Mouse (Mus musculus): ENCODE results near the gene Tsr3. TPM values are rescaled to one million over a fixed set of nuclear protein-coding genes. Genes with fewer than 3 reads are reported as not detected.

Gene Tsr3
- polyA plus RNA-seq, 1 experiment = 25.2 TPM

DNA sequence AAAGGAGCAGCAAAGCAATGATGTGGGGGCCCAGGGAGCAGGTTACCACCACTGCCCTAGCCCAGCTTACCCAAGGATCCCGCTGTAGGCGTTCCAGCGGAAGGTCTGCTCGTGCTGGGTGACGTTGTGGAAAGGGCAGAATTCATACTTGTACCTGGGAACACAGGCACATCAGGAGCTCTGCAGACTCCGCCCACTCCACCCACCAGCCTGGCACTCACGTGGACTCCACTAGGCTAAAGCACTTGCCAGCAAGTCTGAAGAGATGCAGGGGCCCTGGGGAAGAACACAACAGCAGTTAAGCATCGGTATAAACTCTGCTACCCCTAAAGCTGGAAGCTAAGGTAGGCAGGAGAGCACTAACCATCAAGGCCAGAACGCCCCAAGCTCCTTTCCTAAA is 4.3 kb upstream of the Tsr3 start:
- H3K4me1 ChIP-seq (ENCODE audit: control insufficient read depth, insufficient read depth, low read length) = no peaks in the 10 kb centered on the region
- H3K27me3 ChIP-seq (ENCODE audit: control insufficient read depth, insufficient read depth, low read length, poor library complexity, severe bottlenecking) = no peaks in the 10 kb centered on the region
- TF ChIP-seq POLR2A (IDR thresholded peaks at IDR 0.05; ENCODE audit: insufficient read depth, low read length) (no peak), EP300 (IDR thresholded peaks at IDR 0.05; ENCODE audit: insufficient read depth, low read depth, low read length) (no peak), CTCF (IDR thresholded peaks at IDR 0.05; ENCODE audit: low read depth, low read length) (no peak)
- H3K9ac ChIP-seq (ENCODE audit: low read depth, poor library complexity, severe bottlenecking) = no peak overlapping the region
- no peak overlapping the region for H3K27ac ChIP-seq (ENCODE audit: insufficient read depth, low read length)
- no peak overlapping the region for H3K4me3 ChIP-seq (ENCODE audit: low read depth, low read length)
- H3K36me3 ChIP-seq (ENCODE audit: control insufficient read depth, insufficient read depth, low read length, poor library complexity, severe bottlenecking) = peaks cover 11% of the 10 kb centered on the region; the same call in 1 of the 2 replicates
- no peaks in the 10 kb centered on the region for H3K9me3 ChIP-seq (replicated peaks; ENCODE audit: control insufficient read depth, insufficient read depth, low read length, poor library complexity, severe bottlenecking)

DNA sequence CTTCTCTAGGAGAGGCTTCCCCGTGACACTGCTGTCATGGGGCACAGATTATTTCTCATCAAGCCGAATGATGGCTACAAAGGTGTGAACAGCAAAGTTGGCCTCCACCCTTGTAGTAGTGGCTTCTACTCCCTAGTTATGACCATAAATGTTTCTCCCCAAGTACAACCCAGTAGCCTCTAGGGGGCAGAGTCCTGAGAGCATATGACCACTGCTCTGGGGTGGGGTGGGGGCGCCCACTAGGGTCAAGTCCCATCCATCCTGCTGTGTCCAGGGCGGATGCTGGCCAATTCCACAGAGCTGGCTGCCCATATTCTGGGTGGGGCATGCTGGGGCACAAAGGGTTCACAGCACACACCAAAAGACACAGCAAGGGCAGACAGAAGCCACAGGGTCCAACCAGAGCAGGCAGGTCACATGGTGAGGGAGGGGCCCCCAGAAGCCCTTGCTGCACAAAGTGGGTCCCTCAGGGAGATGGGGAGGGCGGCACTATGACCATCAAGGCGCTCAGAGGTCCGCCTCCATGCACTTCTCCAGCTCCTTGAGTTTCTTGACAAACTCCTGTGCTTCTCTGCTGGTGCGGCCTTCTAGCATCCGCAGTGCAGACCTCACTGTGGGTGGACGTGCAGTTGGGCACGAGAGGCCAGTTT is 3.3 kb downstream of the Tsr3 start:
- Histone ChIP-seq H3K9me3 (replicated peaks; ENCODE audit: control insufficient read depth, insufficient read depth, low read length, poor library complexity, severe bottlenecking) (no peaks in the 10 kb centered on the region), H3K27ac (ENCODE audit: insufficient read depth, low read length) (no peak overlapping the region), H3K9ac (ENCODE audit: low read depth, poor library complexity, severe bottlenecking) (peak overlapping the region; percentile 14; the same call in 1 of the 2 replicates), H3K4me1 (ENCODE audit: control insufficient read depth, insufficient read depth, low read length) (peaks cover 2% of the 10 kb centered on the region), H3K36me3 (ENCODE audit: control insufficient read depth, insufficient read depth, low read length, poor library complexity, severe bottlenecking) (0 out of 2 replicates have a peak, but pooled peaks cover 3% of the 10 kb centered on the region), H3K4me3 (ENCODE audit: low read depth, low read length) (peak overlapping the region; percentile 37), H3K27me3 (ENCODE audit: control insufficient read depth, insufficient read depth, low read length, poor library complexity, severe bottlenecking) (no peaks in the 10 kb centered on the region)
- TF ChIP-seq EP300 (IDR thresholded peaks at IDR 0.05; ENCODE audit: insufficient read depth, low read depth, low read length) (no peak), POLR2A (IDR thresholded peaks at IDR 0.05; ENCODE audit: insufficient read depth, low read length) (no peak), CTCF (IDR thresholded peaks at IDR 0.05; ENCODE audit: low read depth, low read length) (peak; percentile 47)

DNA sequence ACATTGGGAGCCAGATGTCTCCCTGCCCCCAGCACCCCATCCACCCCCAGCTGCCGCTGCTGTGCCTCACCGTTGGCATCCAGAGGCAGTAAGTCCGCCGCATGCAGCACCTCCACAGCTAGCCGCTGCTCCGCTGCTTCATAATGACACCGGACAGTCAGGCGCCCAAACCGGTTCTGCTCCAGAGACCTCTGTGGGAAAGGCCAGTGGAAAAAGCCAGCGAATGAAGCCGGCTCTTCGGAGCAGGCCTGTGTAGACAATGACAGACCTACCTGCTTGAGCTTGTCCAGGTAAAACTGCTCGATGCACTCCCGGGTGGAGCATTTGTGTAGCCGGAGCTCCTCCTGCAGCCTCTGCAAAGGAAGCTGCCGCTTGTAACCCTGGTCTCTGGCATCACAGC is 4.3 kb downstream of the Tsr3 start:
- H3K27me3 ChIP-seq (ENCODE audit: control insufficient read depth, insufficient read depth, low read length, poor library complexity, severe bottlenecking) = no peaks in the 10 kb centered on the region
- H3K4me1 ChIP-seq (ENCODE audit: control insufficient read depth, insufficient read depth, low read length) = peaks cover 2% of the 10 kb centered on the region
- no peak overlapping the region for H3K27ac ChIP-seq (ENCODE audit: insufficient read depth, low read length)
- no peaks in the 10 kb centered on the region for H3K9me3 ChIP-seq (replicated peaks; ENCODE audit: control insufficient read depth, insufficient read depth, low read length, poor library complexity, severe bottlenecking)
- peak overlapping the region; percentile 14 for H3K9ac ChIP-seq (ENCODE audit: low read depth, poor library complexity, severe bottlenecking)
- TF ChIP-seq EP300 (IDR thresholded peaks at IDR 0.05; ENCODE audit: insufficient read depth, low read depth, low read length) (no peak), POLR2A (IDR thresholded peaks at IDR 0.05; ENCODE audit: insufficient read depth, low read length) (no peak), CTCF (IDR thresholded peaks at IDR 0.05; ENCODE audit: low read depth, low read length) (no peak)
- H3K36me3 ChIP-seq (ENCODE audit: control insufficient read depth, insufficient read depth, low read length, poor library complexity, severe bottlenecking) = 0 out of 2 replicates have a peak, but pooled peaks cover 3% of the 10 kb centered on the region
- H3K4me3 ChIP-seq (ENCODE audit: low read depth, low read length) = peak overlapping the region; percentile 37; the same call in 1 of the 2 replicates

DNA sequence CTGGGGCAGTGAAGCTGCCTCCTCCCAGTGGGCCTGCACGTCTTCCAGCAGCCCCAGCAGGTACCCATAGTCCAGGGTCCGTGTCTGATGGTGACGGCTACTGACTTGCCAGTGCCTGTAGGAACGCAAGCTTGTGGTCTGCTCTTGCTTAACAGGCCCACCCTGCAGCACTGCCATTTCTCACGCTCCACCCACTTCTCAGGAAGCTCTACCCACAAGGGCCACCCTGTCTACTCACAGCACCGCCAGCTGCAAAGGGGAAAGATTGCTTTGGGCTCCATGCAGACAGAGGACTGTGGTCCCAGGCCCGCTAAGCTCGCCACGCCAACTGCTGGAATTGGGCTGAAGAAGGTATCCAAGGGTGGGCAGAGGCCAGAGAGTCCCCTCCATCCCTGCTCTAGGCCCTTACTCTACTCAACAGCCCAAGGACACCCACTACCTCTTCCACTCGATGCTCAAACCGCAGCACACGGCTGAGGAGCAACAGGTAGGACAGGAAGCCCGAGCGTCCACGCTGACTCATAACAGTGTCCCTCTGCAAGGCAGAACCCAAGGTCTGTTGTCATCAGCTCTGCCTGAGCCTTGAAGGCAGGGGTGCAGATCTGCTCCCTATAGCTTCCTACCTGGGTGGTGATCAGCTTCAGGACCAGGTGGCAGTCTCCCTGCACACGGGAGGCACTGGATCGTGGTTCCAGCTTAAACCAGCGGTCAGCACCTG is 8.2 kb downstream of the Tsr3 start:
- Histone ChIP-seq H3K4me1 (ENCODE audit: control insufficient read depth, insufficient read depth, low read length) (no peaks in the 10 kb centered on the region), H3K4me3 (ENCODE audit: low read depth, low read length) (no peak overlapping the region), H3K27ac (ENCODE audit: insufficient read depth, low read length) (no peak overlapping the region), H3K9me3 (replicated peaks; ENCODE audit: control insufficient read depth, insufficient read depth, low read length, poor library complexity, severe bottlenecking) (no peaks in the 10 kb centered on the region), H3K27me3 (ENCODE audit: control insufficient read depth, insufficient read depth, low read length, poor library complexity, severe bottlenecking) (no peaks in the 10 kb centered on the region), H3K36me3 (ENCODE audit: control insufficient read depth, insufficient read depth, low read length, poor library complexity, severe bottlenecking) (no peaks in the 10 kb centered on the region), H3K9ac (ENCODE audit: low read depth, poor library complexity, severe bottlenecking) (no peak overlapping the region)
- TF ChIP-seq CTCF (IDR thresholded peaks at IDR 0.05; ENCODE audit: low read depth, low read length) (no peak), POLR2A (IDR thresholded peaks at IDR 0.05; ENCODE audit: insufficient read depth, low read length) (no peak), EP300 (IDR thresholded peaks at IDR 0.05; ENCODE audit: insufficient read depth, low read depth, low read length) (no peak)

DNA sequence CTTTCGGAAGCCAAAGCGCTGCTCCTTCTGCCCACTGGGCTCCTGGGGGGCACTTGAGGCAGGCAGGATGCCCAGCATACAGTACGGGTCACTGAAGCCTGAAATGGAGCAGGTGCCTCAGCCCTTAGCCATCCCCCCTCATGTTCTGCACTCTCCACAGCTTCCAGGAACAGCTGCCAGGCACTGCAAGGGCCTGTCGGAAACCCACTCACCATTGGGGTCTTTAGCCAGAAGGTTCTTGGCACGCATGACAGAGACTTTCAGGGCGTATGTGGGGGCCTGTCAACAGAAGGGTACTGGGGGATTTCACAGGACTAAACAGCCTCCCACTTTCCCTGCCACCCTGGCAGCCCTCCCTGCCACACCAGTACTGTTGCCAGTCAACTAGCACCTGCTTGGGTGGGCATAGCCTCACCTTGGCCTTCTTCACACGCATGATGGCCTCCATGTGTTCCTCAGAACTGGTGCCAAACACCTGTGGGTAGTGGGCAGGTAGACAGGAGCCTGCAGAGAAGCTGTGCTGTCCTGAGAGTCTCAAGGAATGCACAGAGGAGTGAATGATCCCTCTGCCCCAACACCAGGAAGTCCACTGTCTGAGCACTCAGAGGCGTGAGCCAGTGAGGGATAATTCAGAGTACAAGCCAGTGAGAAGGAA is 10.3 kb downstream of the Tsr3 start:
- Histone ChIP-seq H3K27me3 (ENCODE audit: control insufficient read depth, insufficient read depth, low read length, poor library complexity, severe bottlenecking) (no peaks in the 10 kb centered on the region), H3K36me3 (ENCODE audit: control insufficient read depth, insufficient read depth, low read length, poor library complexity, severe bottlenecking) (no peaks in the 10 kb centered on the region), H3K9me3 (replicated peaks; ENCODE audit: control insufficient read depth, insufficient read depth, low read length, poor library complexity, severe bottlenecking) (no peaks in the 10 kb centered on the region), H3K4me3 (ENCODE audit: low read depth, low read length) (no peak overlapping the region), H3K9ac (ENCODE audit: low read depth, poor library complexity, severe bottlenecking) (no peak overlapping the region), H3K27ac (ENCODE audit: insufficient read depth, low read length) (no peak overlapping the region), H3K4me1 (ENCODE audit: control insufficient read depth, insufficient read depth, low read length) (no peaks in the 10 kb centered on the region)
- TF ChIP-seq CTCF (IDR thresholded peaks at IDR 0.05; ENCODE audit: low read depth, low read length) (no peak), POLR2A (IDR thresholded peaks at IDR 0.05; ENCODE audit: insufficient read depth, low read length) (no peak), EP300 (IDR thresholded peaks at IDR 0.05; ENCODE audit: insufficient read depth, low read depth, low read length) (no peak)
